Mouse (Mus musculus): ENCODE measurements around the gene Sh2d4b.

DNA sequence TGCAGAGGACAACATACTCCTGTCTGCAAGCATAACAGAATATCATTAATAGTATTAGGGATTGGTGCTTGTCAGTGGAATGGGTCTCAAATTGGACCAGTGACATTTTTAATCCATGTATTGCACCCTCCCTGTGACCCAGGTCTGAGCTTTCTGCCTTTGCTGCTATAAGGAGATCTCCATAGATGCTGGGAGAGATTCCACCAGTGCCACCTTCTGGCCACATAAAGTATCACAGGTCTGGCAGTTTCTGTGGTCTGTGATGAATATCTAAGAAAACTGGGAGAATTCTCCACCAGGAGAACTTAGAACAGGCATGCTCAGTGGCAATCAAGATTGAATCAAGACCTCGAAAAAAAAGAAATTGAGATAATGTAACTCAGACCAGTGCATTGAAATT is 101.5 kb downstream of the Sh2d4b start:
- TF ChIP-seq CTCF (IDR thresholded peaks at IDR 0.05; ENCODE audit: borderline replicate concordance, control insufficient read depth, extremely low read depth, insufficient read depth, low read length, poor library complexity) (no peak), POLR2A (IDR thresholded peaks at IDR 0.05; ENCODE audit: control insufficient read depth, extremely low read depth, insufficient read depth, low read length, poor library complexity) (no peak)
